Mouse (Mus musculus) liver, embryonic 11.5 days (tissue): Measurements from ENCODE around the gene Gm27021. TPM values are rescaled to one million over a fixed set of nuclear protein-coding genes. Genes with fewer than 3 reads are reported as not detected.

Experiments
- ATAC-seq: fragments of 200-750 bp; cut with Nextera tagmentation; replicated peaks from 2 replicates; pipeline ENCODE4 v1.8.0; 2017; ENCODE audit warnings: moderate number of reproducible peaks, mild to moderate bottlenecking, moderate TSS enrichment, moderate library complexity; ENCODE audit not compliant: low FRiP score
- DNase-seq: peaks from one replicate; pipeline ENCODE4 v3.0.0-alpha.2; 2017; ENCODE audit warnings: low spot score
- H3K27ac ChIP-seq: fragments of 300-500 bp; sonication (generic); 2 replicates; pipeline ENCODE4 v1.5.1; 2014; ENCODE audit warnings: mild to moderate bottlenecking, low read depth, low read length, control low read depth
- H3K27me3 ChIP-seq: fragments of 300-500 bp; sonication (generic); replicated peaks from 2 replicates; pipeline ENCODE4 v1.6.1; 2014; ENCODE audit warnings: low read length, mixed read lengths; ENCODE audit not compliant: control insufficient read depth, insufficient read depth
- H3K36me3 ChIP-seq: fragments of 300-500 bp; sonication (generic); 2 replicates; pipeline ENCODE4 v1.6.1; 2014; ENCODE audit warnings: mild to moderate bottlenecking, low read length, moderate library complexity, mixed read lengths; ENCODE audit not compliant: control insufficient read depth, insufficient read depth
- H3K4me1 ChIP-seq: fragments of 300-500 bp; sonication (generic); replicated peaks from 2 replicates; pipeline ENCODE4 v1.6.1; 2014; ENCODE audit warnings: low read length, mixed read lengths; ENCODE audit not compliant: control insufficient read depth, insufficient read depth
- H3K4me2 ChIP-seq: fragments of 300-500 bp; sonication (generic); 2 replicates; pipeline ENCODE4 v1.6.1; 2014; ENCODE audit warnings: mild to moderate bottlenecking, control low read depth, moderate library complexity
- H3K4me3 ChIP-seq: fragments of 300-500 bp; sonication (generic); 2 replicates; pipeline ENCODE4 v1.5.1; 2014; ENCODE audit warnings: low read depth, low read length, control low read depth
- H3K9ac ChIP-seq: fragments of 300-500 bp; sonication (generic); 2 replicates; pipeline ENCODE4 v1.6.1; 2014; ENCODE audit warnings: low read depth, low read length, control low read depth
- H3K9me3 ChIP-seq: fragments of 300-500 bp; sonication (generic); 2 replicates; pipeline ENCODE4 v1.6.1; 2016; ENCODE audit warnings: low read length, inconsistent platforms, mixed read lengths; ENCODE audit not compliant: control insufficient read depth
- WGBS: fragments of 180-500 bp; shearing (Covaris S2); extraction: QIAGEN DNeasy Blood & Tissue Kit; methylation state at CpG from one replicate; pipeline ENCODE4 v1.1.7; 2014; 5-methylcytosine and 5-hydroxymethylcytosine counted together
- polyA plus RNA-seq: library from polyadenylated mRNA; unstranded; fragments of >200 nt; fragmentation: Nextera tagmentation; extraction: Ambion mirVana; gene quantifications from 2 replicates; pipeline ENCODE4 v1.2.1, GENCODE M21; 2014

The Gm27021 gene
- polyA plus RNA-seq, 1 experiment from 2014 or later: 0.69 TPM

GRCm38 (mm10) chr8:120700053-120700452, 32.2 kb upstream of the Gm27021 start:
- Histone ChIP-seq H3K9me3 (no peaks in the 10 kb centered on the region), H3K36me3 (no peaks in the 10 kb centered on the region), H3K9ac (no peak overlapping the region), H3K27ac (no peak overlapping the region; the same call in 1 of the 2 replicates), H3K4me1 (peaks cover 12% of the 10 kb centered on the region), H3K4me3 (no peak overlapping the region), H3K4me2 (no peak overlapping the region), H3K27me3 (no peaks in the 10 kb centered on the region)
- 52% methylated on average over 4 of the region's 4 CpGs for WGBS
- ATAC-seq: no peak
- DNase-seq: no peak

GRCm38 (mm10) chr8:120699565-120699964, 31.7 kb upstream of the Gm27021 start:
- no peaks in the 10 kb centered on the region for H3K36me3 ChIP-seq
- H3K4me1 ChIP-seq: peaks cover 14% of the 10 kb centered on the region
- H3K27ac ChIP-seq: no peak overlapping the region; the same call in 1 of the 2 replicates
- no peak for DNase-seq
- ATAC-seq: no peak
- H3K4me3 ChIP-seq: no peak overlapping the region
- H3K9me3 ChIP-seq: no peaks in the 10 kb centered on the region
- 54% methylated on average over 2 of the region's 2 CpGs for WGBS
- no peak overlapping the region for H3K9ac ChIP-seq
- H3K27me3 ChIP-seq: no peaks in the 10 kb centered on the region
- H3K4me2 ChIP-seq: no peak overlapping the region

- ATAC-seq (no peak), DNase-seq (no peak)
- 70% methylated on average over 6 of the region's 6 CpGs for WGBS
- Histone ChIP-seq H3K9ac (no peak overlapping the region), H3K27me3 (no peaks in the 10 kb centered on the region), H3K4me1 (peaks cover 18% of the 10 kb centered on the region), H3K27ac (no peak overlapping the region), H3K36me3 (no peaks in the 10 kb centered on the region), H3K4me2 (no peak overlapping the region), H3K4me3 (no peak overlapping the region), H3K9me3 (no peaks in the 10 kb centered on the region)
Observed at GRCm38 (mm10) chr8:120699079-120699478, 31.2 kb upstream of the Gm27021 start.

- H3K36me3 ChIP-seq: no peaks in the 10 kb centered on the region
- WGBS: 88% methylated on average over 7 of the region's 7 CpGs
- H3K4me2 ChIP-seq: no peak overlapping the region
- H3K27me3 ChIP-seq: no peaks in the 10 kb centered on the region
- H3K4me1 ChIP-seq: peaks cover 23% of the 10 kb centered on the region
- no peak for ATAC-seq
- DNase-seq: no peak
- no peak overlapping the region for H3K4me3 ChIP-seq
- no peak overlapping the region for H3K27ac ChIP-seq
- no peaks in the 10 kb centered on the region for H3K9me3 ChIP-seq
- H3K9ac ChIP-seq: no peak overlapping the region
Observed at GRCm38 (mm10) chr8:120698426-120698825, 30.5 kb upstream of the Gm27021 start.

- DNase-seq (no peak), ATAC-seq (no peak)
- no peak overlapping the region for H3K27ac ChIP-seq
Observed at GRCm38 (mm10) chr8:120697979-120698272, 30.0 kb upstream of the Gm27021 start.

GRCm38 (mm10) chr8:120697154-120697978, 29.5 kb upstream of the Gm27021 start:
- 66% methylated on average over 17 of the region's 17 CpGs for WGBS
- no peak overlapping the region for H3K27ac ChIP-seq
- DNase-seq (no peak), ATAC-seq (no peak)
- H3K27me3 ChIP-seq: no peaks in the 10 kb centered on the region
- no peak overlapping the region for H3K9ac ChIP-seq
- no peak overlapping the region for H3K4me2 ChIP-seq
- no peaks in the 10 kb centered on the region for H3K36me3 ChIP-seq
- no peaks in the 10 kb centered on the region for H3K9me3 ChIP-seq
- peaks cover 25% of the 10 kb centered on the region for H3K4me1 ChIP-seq
- no peak overlapping the region for H3K4me3 ChIP-seq

More at GRCm38 (mm10) chr8:120697979-120698272, 30.0 kb upstream of the Gm27021 start:
- peaks cover 23% of the 10 kb centered on the region for H3K4me1 ChIP-seq
- no peaks in the 10 kb centered on the region for H3K9me3 ChIP-seq
- H3K27me3 ChIP-seq: no peaks in the 10 kb centered on the region
- no peak overlapping the region for H3K4me2 ChIP-seq
- no peak overlapping the region for H3K4me3 ChIP-seq
- H3K36me3 ChIP-seq: no peaks in the 10 kb centered on the region
- no peak overlapping the region for H3K9ac ChIP-seq

- DNase-seq (no peak), ATAC-seq (no peak)
- Histone ChIP-seq H3K27me3 (no peaks in the 10 kb centered on the region), H3K27ac (0 out of 2 replicates have a peak overlapping the region, but pooled peaks have one; percentile 2), H3K4me1 (peaks cover 20% of the 10 kb centered on the region), H3K9me3 (no peaks in the 10 kb centered on the region), H3K4me3 (no peak overlapping the region), H3K9ac (no peak overlapping the region), H3K36me3 (no peaks in the 10 kb centered on the region), H3K4me2 (no peak overlapping the region)
- 61% methylated on average over 13 of the region's 13 CpGs for WGBS
Observed at GRCm38 (mm10) chr8:120696401-120697153, 28.7 kb upstream of the Gm27021 start.

GRCm38 (mm10) chr8:120693861-120694493, 26.1 kb upstream of the Gm27021 start:
- Histone ChIP-seq H3K9ac (no peak overlapping the region), H3K27ac (peak overlapping the region; percentile 43; the same call in 1 of the 2 replicates), H3K9me3 (no peaks in the 10 kb centered on the region), H3K4me2 (peak overlapping the region; percentile 30; the same call in 1 of the 2 replicates), H3K4me3 (no peak overlapping the region), H3K36me3 (no peaks in the 10 kb centered on the region), H3K27me3 (no peaks in the 10 kb centered on the region; the same call in 1 of the 2 replicates), H3K4me1 (peaks cover 20% of the 10 kb centered on the region)
- ATAC-seq (peak; percentile 49), DNase-seq (peak; percentile 62)
- 37% methylated on average over 22 of the region's 22 CpGs for WGBS
